Mouse (Mus musculus) intestine, embryonic 14.5 days (tissue): Measurements from ENCODE around the gene Ubash3a. TPM values are rescaled to one million over a fixed set of nuclear protein-coding genes. Genes with fewer than 3 reads are reported as not detected.

Experiments used
- ATAC-seq: fragments of 200-750 bp; cut with Nextera tagmentation; replicated peaks from 2 replicates; pipeline ENCODE4 v1.8.0; 2017; ENCODE audit warnings: low read depth, moderate number of reproducible peaks, moderate TSS enrichment, moderate library complexity; ENCODE audit not compliant: low FRiP score, low TSS enrichment
- DNase-seq: peaks from one replicate; pipeline ENCODE4 v3.0.0-alpha.2; 2018; ENCODE audit warnings: low spot score
- H3K27ac ChIP-seq: fragments of 300-500 bp; sonication (generic); 2 replicates; pipeline ENCODE4 v1.5.1; 2014; ENCODE audit warnings: low read depth, mild to moderate bottlenecking, control low read depth
- H3K27me3 ChIP-seq: fragments of 300-500 bp; sonication (generic); replicated peaks from 2 replicates; pipeline ENCODE4 v1.6.1; 2014; ENCODE audit warnings: low read length, control low read depth; ENCODE audit not compliant: control insufficient read depth, insufficient read depth
- H3K36me3 ChIP-seq: fragments of 300-500 bp; sonication (generic); 2 replicates; pipeline ENCODE4 v1.6.1; 2014; ENCODE audit warnings: low read length, control low read depth; ENCODE audit not compliant: control insufficient read depth, insufficient read depth
- H3K4me1 ChIP-seq: fragments of 300-500 bp; sonication (generic); replicated peaks from 2 replicates; pipeline ENCODE4 v1.6.1; 2014; ENCODE audit warnings: low read length, control low read depth, mixed read lengths; ENCODE audit not compliant: control insufficient read depth, insufficient read depth
- H3K4me2 ChIP-seq: fragments of 300-500 bp; sonication (generic); 2 replicates; pipeline ENCODE4 v1.6.1; 2014; ENCODE audit warnings: low read length
- H3K4me3 ChIP-seq: fragments of 300-500 bp; sonication (generic); 2 replicates; pipeline ENCODE4 v1.5.1; 2014; ENCODE audit warnings: low read depth, low read length, control low read depth, mixed read lengths
- H3K9ac ChIP-seq: fragments of 300-500 bp; sonication (generic); 2 replicates; pipeline ENCODE4 v1.6.1; 2014; ENCODE audit warnings: mild to moderate bottlenecking, low read length
- H3K9me3 ChIP-seq: fragments of 300-500 bp; sonication (generic); 2 replicates; pipeline ENCODE4 v1.6.1; 2016; ENCODE audit warnings: low read length, control low read depth; ENCODE audit not compliant: control insufficient read depth
- WGBS: fragments of 180-500 bp; shearing (Covaris S2); extraction: QIAGEN DNeasy Blood & Tissue Kit; methylation state at CpG from one replicate; pipeline ENCODE4 v1.1.7; 2014; 5-methylcytosine and 5-hydroxymethylcytosine counted together
- polyA plus RNA-seq: library from polyadenylated mRNA; unstranded; fragments of >200 nt; fragmentation: Nextera tagmentation; extraction: Ambion mirVana; gene quantifications from 2 replicates; pipeline ENCODE4 v1.2.1, GENCODE M21; 2014

Gene Ubash3a
- polyA plus RNA-seq, 1 experiment from 2014 or later = 0.14 TPM

GRCm38 (mm10) chr17:31242764-31243163, 35.1 kb downstream of the Ubash3a start:
- Histone ChIP-seq H3K27ac (no peak overlapping the region), H3K4me3 (no peak overlapping the region), H3K9me3 (no peaks in the 10 kb centered on the region), H3K9ac (no peak overlapping the region), H3K4me1 (no peaks in the 10 kb centered on the region), H3K27me3 (no peaks in the 10 kb centered on the region), H3K36me3 (no peaks in the 10 kb centered on the region), H3K4me2 (no peak overlapping the region)
- ATAC-seq (no peak), DNase-seq (no peak)
- 0% methylated on average over 1 of the region's 1 CpGs for WGBS

GRCm38 (mm10) chr17:31245321-31245720, 37.6 kb downstream of the Ubash3a start:
- no peak overlapping the region for H3K9ac ChIP-seq
- no peaks in the 10 kb centered on the region for H3K9me3 ChIP-seq
- DNase-seq (no peak), ATAC-seq (no peak)
- H3K4me2 ChIP-seq = no peak overlapping the region
- 85% methylated on average over 5 of the region's 5 CpGs for WGBS
- H3K4me3 ChIP-seq = no peak overlapping the region
- H3K36me3 ChIP-seq = no peaks in the 10 kb centered on the region
- H3K27ac ChIP-seq = no peak overlapping the region
- H3K27me3 ChIP-seq = no peaks in the 10 kb centered on the region
- no peaks in the 10 kb centered on the region for H3K4me1 ChIP-seq

- Histone ChIP-seq H3K27me3 (no peaks in the 10 kb centered on the region), H3K4me3 (no peak overlapping the region), H3K4me1 (no peaks in the 10 kb centered on the region), H3K9me3 (no peaks in the 10 kb centered on the region), H3K36me3 (no peaks in the 10 kb centered on the region), H3K9ac (no peak overlapping the region), H3K27ac (no peak overlapping the region), H3K4me2 (0 out of 2 replicates have a peak overlapping the region, but pooled peaks have one; percentile 14)
- WGBS = 32% methylated on average over 5 of the region's 5 CpGs
- no peak for DNase-seq
- ATAC-seq = no peak
Measured at GRCm38 (mm10) chr17:31247144-31247543, 39.5 kb downstream of the Ubash3a start.

GRCm38 (mm10) chr17:31253951-31254350, 46.3 kb downstream of the Ubash3a start:
- no peaks in the 10 kb centered on the region for H3K4me1 ChIP-seq
- DNase-seq (no peak), ATAC-seq (no peak)
- H3K27me3 ChIP-seq = no peaks in the 10 kb centered on the region
- no peak overlapping the region for H3K9ac ChIP-seq
- H3K36me3 ChIP-seq = no peaks in the 10 kb centered on the region
- H3K4me3 ChIP-seq = no peak overlapping the region
- no peak overlapping the region for H3K4me2 ChIP-seq
- no peak overlapping the region for H3K27ac ChIP-seq
- H3K9me3 ChIP-seq = no peaks in the 10 kb centered on the region
- WGBS = 67% methylated on average over 5 of the region's 5 CpGs

GRCm38 (mm10) chr17:31254463-31254931, 46.8 kb downstream of the Ubash3a start:
- 16% methylated on average over 9 of the region's 9 CpGs for WGBS
- Histone ChIP-seq H3K4me3 (no peak overlapping the region), H3K27ac (no peak overlapping the region), H3K9ac (no peak overlapping the region), H3K4me1 (no peaks in the 10 kb centered on the region), H3K9me3 (no peaks in the 10 kb centered on the region), H3K36me3 (no peaks in the 10 kb centered on the region), H3K27me3 (no peaks in the 10 kb centered on the region), H3K4me2 (no peak overlapping the region)
- peak; percentile 63 for ATAC-seq
- peak; percentile 78 for DNase-seq

- no peak overlapping the region for H3K27ac ChIP-seq
- no peak overlapping the region for H3K4me2 ChIP-seq
- H3K27me3 ChIP-seq = no peaks in the 10 kb centered on the region
- H3K36me3 ChIP-seq = no peaks in the 10 kb centered on the region
- no peak overlapping the region for H3K4me3 ChIP-seq
- ATAC-seq = no peak
- H3K9me3 ChIP-seq = no peaks in the 10 kb centered on the region
- WGBS = 92% methylated on average over 1 of the region's 1 CpGs
- H3K9ac ChIP-seq = no peak overlapping the region
- DNase-seq = no peak
- H3K4me1 ChIP-seq = no peaks in the 10 kb centered on the region
Measured at GRCm38 (mm10) chr17:31257149-31257548, 49.5 kb downstream of the Ubash3a start.

- 90% methylated on average over 12 of the region's 12 CpGs for WGBS
- no peak overlapping the region for H3K27ac ChIP-seq
Measured at GRCm38 (mm10) chr17:31257898-31258297, 50.2 kb downstream of the Ubash3a start.

GRCm38 (mm10) chr17:31258310-31258865, 50.7 kb downstream of the Ubash3a start:
- Histone ChIP-seq H3K4me3 (no peak overlapping the region), H3K36me3 (no peaks in the 10 kb centered on the region), H3K4me1 (no peaks in the 10 kb centered on the region), H3K9me3 (no peaks in the 10 kb centered on the region), H3K27ac (no peak overlapping the region), H3K27me3 (no peaks in the 10 kb centered on the region), H3K4me2 (no peak overlapping the region), H3K9ac (no peak overlapping the region)
- no peak for ATAC-seq
- WGBS = 85% methylated on average over 9 of the region's 9 CpGs
- DNase-seq = no peak

More at GRCm38 (mm10) chr17:31257898-31258297, 50.2 kb downstream of the Ubash3a start:
- H3K4me1 ChIP-seq = no peaks in the 10 kb centered on the region
- no peak for ATAC-seq
- H3K9ac ChIP-seq = no peak overlapping the region
- H3K9me3 ChIP-seq = no peaks in the 10 kb centered on the region
- no peak for DNase-seq
- no peak overlapping the region for H3K4me3 ChIP-seq
- H3K27me3 ChIP-seq = no peaks in the 10 kb centered on the region
- no peak overlapping the region for H3K4me2 ChIP-seq
- no peaks in the 10 kb centered on the region for H3K36me3 ChIP-seq

- WGBS = 88% methylated on average over 4 of the region's 4 CpGs
- DNase-seq (no peak), ATAC-seq (no peak)
- Histone ChIP-seq H3K27ac (no peak overlapping the region), H3K4me3 (no peak overlapping the region), H3K27me3 (no peaks in the 10 kb centered on the region), H3K36me3 (no peaks in the 10 kb centered on the region), H3K9ac (no peak overlapping the region), H3K4me2 (no peak overlapping the region), H3K4me1 (no peaks in the 10 kb centered on the region), H3K9me3 (no peaks in the 10 kb centered on the region)
Measured at GRCm38 (mm10) chr17:31259145-31259544, 51.5 kb downstream of the Ubash3a start.
